In the genomic region with DNA sequence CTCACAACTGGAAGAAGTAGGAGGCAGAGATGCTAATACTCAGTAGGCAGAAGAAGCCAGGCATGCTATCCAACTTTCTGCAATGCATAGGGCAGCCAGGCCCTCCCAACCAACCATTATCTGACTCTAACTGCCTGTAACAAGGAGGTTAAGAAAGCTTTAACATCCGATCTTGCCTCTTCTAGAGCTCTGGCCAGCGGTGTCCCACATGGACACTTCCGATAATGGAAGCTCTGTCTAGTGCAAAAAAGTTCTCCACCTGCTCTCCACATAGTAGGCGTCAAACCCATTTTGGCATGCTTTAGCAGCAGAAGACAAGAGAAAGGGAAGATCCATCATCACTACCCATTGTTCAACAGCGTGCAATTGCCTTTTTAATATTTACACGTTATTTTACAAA, we compare ENCODE assay signal across 9 mouse cellular contexts. TPM values are rescaled to one million over a fixed set of nuclear protein-coding genes. Genes with fewer than 3 reads are reported as not detected.
DNase-seq lines count a peak whose midpoint lies in the region; ATAC-seq and TF ChIP-seq lines count a peak whose summit lies in the region.
"Had no signal": no experiment of that assay in that cellular context is flagged by ENCODE, and none has a peak within 500 bp of the region (broad histone marks: within the 10 kb centered on the region; RNA-seq: fewer than 3 reads in every experiment).

No protein-coding gene starts in this region.

- no peaks in the 10 kb centered on the region for H3K27me3 ChIP-seq in lung, postnatal 0 days (replicated peaks; ENCODE audit: insufficient read depth, low read length)
- H3K27me3 ChIP-seq in limb, embryonic 15.5 days: no peaks in the 10 kb centered on the region
- no peaks in the 10 kb centered on the region for H3K27me3 ChIP-seq in small intestine, adult 2 months (ENCODE audit: control insufficient read depth, insufficient read depth, low read length)

- ATAC-seq in lung, postnatal 0 days: no peak
- ATAC-seq in limb, embryonic 15.5 days (ENCODE audit: insufficient number of reproducible peaks, low FRiP score, low TSS enrichment, low read depth): no peak

- TF ChIP-seq POLR2A in embryonic fibroblast, embryonic 13.5 days (IDR thresholded peaks at IDR 0.05; ENCODE audit: low read depth, low read length): no peak
- no peak for TF ChIP-seq POLR2A in small intestine, adult 2 months (IDR thresholded peaks at IDR 0.05; ENCODE audit: low read depth, low read length)

- WGBS in lung, postnatal 0 days: 2% methylated on average over 6 of the region's 6 CpGs
- WGBS in limb, embryonic 15.5 days: 4% methylated on average over 6 of the region's 6 CpGs
- 1% methylated on average over 6 of the region's 6 CpGs for WGBS in small intestine, adult 2 months

- H3K4me2 ChIP-seq in lung, postnatal 0 days (replicated peaks; ENCODE audit: low read depth, low read length): peak overlapping the region; percentile 86
- H3K4me2 ChIP-seq in limb, embryonic 15.5 days: peak overlapping the region; percentile 65

- H3K4me3 ChIP-seq in lung, postnatal 0 days (ENCODE audit: low read depth, low read length): peak overlapping the region; percentile 99
- H3K4me3 ChIP-seq in embryonic fibroblast, embryonic 13.5 days (ENCODE audit: insufficient read depth, low read length): peak overlapping the region; percentile 93
- H3K4me3 ChIP-seq in limb, embryonic 15.5 days: peak overlapping the region; percentile 94
- H3K4me3 ChIP-seq in small intestine, adult 2 months (ENCODE audit: low read depth, low read length): peak overlapping the region; percentile 38; the same call in 1 of the 2 replicates

- no peak for TF ChIP-seq CTCF in lung, postnatal 0 days (IDR thresholded peaks at IDR 0.05)
- TF ChIP-seq CTCF in embryonic fibroblast, embryonic 13.5 days (IDR thresholded peaks at IDR 0.05; ENCODE audit: borderline replicate concordance, insufficient read depth, low read length): no peak
- no peak for TF ChIP-seq CTCF in small intestine, adult 2 months (IDR thresholded peaks at IDR 0.05; ENCODE audit: extremely low read depth, insufficient read length, insufficient replicate concordance, low read depth, low read length)

- H3K36me3 ChIP-seq in lung, postnatal 0 days (ENCODE audit: insufficient read depth, low read length): 0 out of 2 replicates have a peak, but pooled peaks cover 4% of the 10 kb centered on the region
- H3K36me3 ChIP-seq in limb, embryonic 15.5 days: peaks cover 42% of the 10 kb centered on the region
- peaks cover 20% of the 10 kb centered on the region for H3K36me3 ChIP-seq in small intestine, adult 2 months (ENCODE audit: control insufficient read depth, insufficient read depth, low read length)

- peaks cover 14% of the 10 kb centered on the region; the same call in 1 of the 2 replicates for H3K4me1 ChIP-seq in lung, postnatal 0 days (ENCODE audit: insufficient read depth, low read depth, low read length)
- peaks cover 5% of the 10 kb centered on the region for H3K4me1 ChIP-seq in embryonic fibroblast, embryonic 13.5 days (ENCODE audit: control insufficient read depth, insufficient read depth, low read length)
- peaks cover 37% of the 10 kb centered on the region for H3K4me1 ChIP-seq in limb, embryonic 15.5 days
- peaks cover 20% of the 10 kb centered on the region; the same call in 1 of the 2 replicates for H3K4me1 ChIP-seq in small intestine, adult 2 months (ENCODE audit: control insufficient read depth, insufficient read depth, insufficient read length, low read length)

- peak overlapping the region; percentile 98 for H3K9ac ChIP-seq in lung, postnatal 0 days (replicated peaks; ENCODE audit: low read depth)
- peak overlapping the region; percentile 98 for H3K9ac ChIP-seq in limb, embryonic 15.5 days

- H3K27ac ChIP-seq in lung, postnatal 0 days (ENCODE audit: low read length): no peak overlapping the region
- H3K27ac ChIP-seq in embryonic fibroblast, embryonic 13.5 days (ENCODE audit: insufficient read depth, low read length): peak overlapping the region; percentile 32; the same call in 1 of the 2 replicates
- no peak overlapping the region for H3K27ac ChIP-seq in limb, embryonic 15.5 days
- H3K27ac ChIP-seq in small intestine, adult 2 months (ENCODE audit: insufficient read depth, low read depth, low read length): 0 out of 2 replicates have a peak overlapping the region, but pooled peaks have one; percentile 10

- no peak for DNase-seq in lung, postnatal 0 days (ENCODE audit: low spot score)
- DNase-seq in lung, postnatal 10 days: no peak
- no peak for DNase-seq in thymus, postnatal 10 days (ENCODE audit: low spot score in 2 of 2)
- DNase-seq in gastrocnemius, postnatal 25 days: no peak
- DNase-seq in cerebellum, postnatal 14 days: no peak
- DNase-seq: cerebellum, adult 8-10 months had no signal

- TF ChIP-seq EP300 in lung, postnatal 0 days (IDR thresholded peaks at IDR 0.05): no peak

- H3K9me3 ChIP-seq in lung, postnatal 0 days (ENCODE audit: low read length): no peaks in the 10 kb centered on the region
- no peaks in the 10 kb centered on the region for H3K9me3 ChIP-seq in limb, embryonic 15.5 days

RNA-seq across cellular contexts. Expression of gene Ccl25, which starts 1.1 kb away (rescaled TPM):
- 4.3 and 4.9 TPM in 2 replicates for polyA plus RNA-seq in lung, postnatal 0 days (2015; fragmentation: Nextera tagmentation; extraction: Ambion mirVana)
- polyA plus RNA-seq in embryonic fibroblast, embryonic 13.5 days (2011; ENCODE audit: insufficient read length, low read depth, missing spikeins): 11.1 and 13.9 TPM in 2 replicates
- polyA plus RNA-seq in limb, embryonic 15.5 days (2015; fragmentation: Nextera tagmentation; extraction: Ambion mirVana): 13.5 and 13.7 TPM in 2 replicates
- polyA plus RNA-seq in small intestine, adult 2 months (2012; rRNA removed): 84.4 and 180 TPM in 2 replicates
- 10 to 100 TPM; 10.8 to 12.1 TPM for total RNA-seq in gastrocnemius, postnatal 25 days (2021)

RNA-seq across cellular contexts. Expression of gene Elavl1, which starts 1.3 kb away (rescaled TPM):
- polyA plus RNA-seq in lung, postnatal 0 days (2015; fragmentation: Nextera tagmentation; extraction: Ambion mirVana): 90.9 and 110 TPM in 2 replicates
- polyA plus RNA-seq in embryonic fibroblast, embryonic 13.5 days (2011; ENCODE audit: insufficient read length, low read depth, missing spikeins): 81.5 and 86.0 TPM in 2 replicates
- polyA plus RNA-seq in limb, embryonic 15.5 days (2015; fragmentation: Nextera tagmentation; extraction: Ambion mirVana): 209 and 215 TPM in 2 replicates
- 13.3 and 20.7 TPM in 2 replicates for polyA plus RNA-seq in small intestine, adult 2 months (2012; rRNA removed)
- total RNA-seq in gastrocnemius, postnatal 25 days (2021): 10 to 100 TPM; 37.2 to 38.5 TPM

RNA-seq across cellular contexts. Expression of gene Timm44, which starts 48.2 kb away (rescaled TPM):
- 30.7 and 36.1 TPM in 2 replicates for polyA plus RNA-seq in lung, postnatal 0 days (2015; fragmentation: Nextera tagmentation; extraction: Ambion mirVana)
- 62.9 and 73.5 TPM in 2 replicates for polyA plus RNA-seq in embryonic fibroblast, embryonic 13.5 days (2011; ENCODE audit: insufficient read length, low read depth, missing spikeins)
- polyA plus RNA-seq in limb, embryonic 15.5 days (2015; fragmentation: Nextera tagmentation; extraction: Ambion mirVana): 52.0 and 52.9 TPM in 2 replicates
- polyA plus RNA-seq in small intestine, adult 2 months (2012; rRNA removed): 51.6 and 65.2 TPM in 2 replicates
- total RNA-seq in gastrocnemius, postnatal 25 days (2021): 10 to 100 TPM; 76.2 to 77.4 TPM

Comparison
In these comparisons a context has a peak if more than half of its experiments do, and no peak if none do; other contexts are left out.
1. H3K27ac ChIP-seq: peak in embryonic fibroblast, embryonic 13.5 days (single experiment) and small intestine, adult 2 months (single experiment); none in lung, postnatal 0 days (single experiment) and limb, embryonic 15.5 days (single experiment).
2. H3K4me3 ChIP-seq: peak in every context shown above with its lines; median percentile 99 in lung, postnatal 0 days; 94 in limb, embryonic 15.5 days; 93 in embryonic fibroblast, embryonic 13.5 days; 38 in small intestine, adult 2 months.